Mouse (Mus musculus): ENCODE results near the gene Zc3hav1l. TPM values are rescaled to one million over a fixed set of nuclear protein-coding genes. Genes with fewer than 3 reads are reported as not detected.

The Zc3hav1l gene
- polyA plus RNA-seq (2016; fragmentation: Nextera tagmentation; extraction: Ambion mirVana) = 15.7 and 19.6 TPM in 2 replicates

DNA sequence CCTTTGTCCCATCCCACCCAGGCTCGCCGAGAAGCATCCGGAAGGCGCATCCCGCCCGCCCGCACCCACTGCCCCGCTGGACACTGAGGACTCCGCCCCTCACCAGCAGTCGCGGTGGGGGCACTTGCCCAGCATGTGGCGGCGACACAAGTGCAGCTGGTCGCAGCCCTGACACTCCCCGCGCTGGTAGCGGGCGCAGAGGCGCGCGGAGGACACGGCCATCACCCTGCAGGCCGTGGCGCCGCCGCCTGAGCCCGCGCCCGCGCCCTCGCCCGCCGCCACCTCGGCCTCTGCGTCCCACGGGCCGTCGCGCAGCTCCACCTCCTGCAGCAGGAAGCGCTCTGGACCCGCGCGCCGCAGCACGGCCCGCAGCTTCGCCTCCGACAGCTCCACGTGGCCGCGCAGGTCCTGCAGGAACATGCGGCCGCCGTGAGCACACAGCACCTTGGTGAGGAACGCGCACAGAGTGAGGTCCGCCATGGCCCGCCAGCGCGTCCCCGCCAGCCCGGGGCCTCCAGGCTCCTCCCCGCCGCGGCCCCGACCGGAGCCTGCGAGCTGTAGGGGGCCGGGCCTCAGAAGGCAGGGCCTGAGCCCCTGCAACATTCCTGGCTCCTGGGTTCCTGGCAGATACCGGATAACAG, at the start of gene Zc3hav1l:
Gene Zc3hav1l, minus strand, starts transcription at position 499 of the 641 bp plus-strand sequence.
- Histone ChIP-seq H3K4me3 (replicated peaks) (peak within 1 kb of the TSS; percentile 90), H3K4me2 (peak within 1 kb of the TSS; percentile 64), H3K9ac (replicated peaks) (peak within 1 kb of the TSS; percentile 99), H3K27ac (peak within 1 kb of the TSS; percentile 99), H3K36me3 (peaks cover 34% of the 10 kb centered on the region), H3K27me3 (no peaks in the 10 kb centered on the region), H3K4me1 (replicated peaks) (peaks cover 12% of the 10 kb centered on the region), H3K9me3 (peaks cover 1% of the 10 kb centered on the region; the same call in 1 of the 2 replicates)
- under 1% methylated on average over 70 of the region's 70 CpGs for WGBS
- peak; percentile 96 for ATAC-seq (ENCODE audit: insufficient number of reproducible peaks, insufficient read depth, low FRiP score, low TSS enrichment, low read depth)

DNA sequence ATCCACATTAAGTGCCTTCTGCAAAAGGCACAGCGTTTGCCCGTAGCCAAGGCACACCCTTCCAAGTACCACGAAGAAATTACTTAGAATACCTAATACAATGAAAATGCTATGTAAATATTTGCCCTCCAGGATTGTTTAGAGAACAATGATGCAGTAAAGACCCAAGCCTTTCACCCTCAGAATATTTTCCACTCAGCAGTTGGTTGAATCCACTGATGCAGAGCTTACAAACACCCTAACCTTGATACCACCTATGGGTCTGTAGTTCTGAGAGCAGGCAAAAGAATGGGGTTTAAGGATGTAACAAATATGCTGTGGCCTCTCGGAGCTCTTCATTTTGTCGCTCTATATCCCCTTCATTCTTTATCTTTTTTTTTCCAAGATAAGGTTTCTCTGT, 48.8 kb upstream of the Zc3hav1l start:
- H3K4me2 ChIP-seq = no peak overlapping the region
- no peak overlapping the region for H3K9ac ChIP-seq (replicated peaks)
- no peak overlapping the region for H3K27ac ChIP-seq
- H3K36me3 ChIP-seq = no peaks in the 10 kb centered on the region
- no peak overlapping the region for H3K4me3 ChIP-seq (replicated peaks)
- no peak for ATAC-seq (ENCODE audit: insufficient number of reproducible peaks, insufficient read depth, low FRiP score, low TSS enrichment, low read depth)
- WGBS = 84% methylated on average over 5 of the region's 5 CpGs
- H3K27me3 ChIP-seq = peaks cover 23% of the 10 kb centered on the region
- H3K4me1 ChIP-seq (replicated peaks) = no peaks in the 10 kb centered on the region
- no peaks in the 10 kb centered on the region for H3K9me3 ChIP-seq

DNA sequence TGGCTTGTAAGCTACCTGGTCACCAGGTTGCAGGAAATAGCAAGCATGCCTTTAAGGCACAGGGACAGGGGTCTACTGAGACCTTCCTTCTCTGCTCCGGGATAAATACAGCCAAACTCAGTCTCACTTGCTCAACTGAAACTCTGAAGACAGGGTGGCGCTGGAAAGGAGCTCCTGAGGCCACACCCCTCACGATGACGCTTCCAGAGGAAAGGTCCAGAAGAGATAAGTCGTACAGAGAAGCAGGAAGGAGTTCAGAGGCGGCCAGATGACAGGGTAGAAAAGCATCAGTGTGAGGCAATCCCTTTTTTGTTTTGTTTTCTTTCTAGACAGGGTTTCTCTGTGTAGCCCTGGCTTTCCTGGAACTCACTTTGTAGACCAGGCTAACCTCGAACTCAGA, 46.7 kb upstream of the Zc3hav1l start:
- WGBS = 55% methylated on average over 7 of the region's 7 CpGs
- peaks cover 6% of the 10 kb centered on the region for H3K27me3 ChIP-seq
- no peak overlapping the region for H3K4me2 ChIP-seq
- no peaks in the 10 kb centered on the region for H3K36me3 ChIP-seq
- no peaks in the 10 kb centered on the region for H3K4me1 ChIP-seq (replicated peaks)
- H3K9me3 ChIP-seq = no peaks in the 10 kb centered on the region
- no peak overlapping the region for H3K4me3 ChIP-seq (replicated peaks)
- ATAC-seq (ENCODE audit: insufficient number of reproducible peaks, insufficient read depth, low FRiP score, low TSS enrichment, low read depth) = no peak
- H3K9ac ChIP-seq (replicated peaks) = no peak overlapping the region
- H3K27ac ChIP-seq = no peak overlapping the region

GRCm38 (mm10) chr6:38344006-38344670, 45.1 kb upstream of the Zc3hav1l start:
- ATAC-seq (ENCODE audit: insufficient number of reproducible peaks, insufficient read depth, low FRiP score, low TSS enrichment, low read depth) = no peak
- Histone ChIP-seq H3K27ac (no peak overlapping the region), H3K9me3 (no peaks in the 10 kb centered on the region), H3K36me3 (no peaks in the 10 kb centered on the region), H3K9ac (replicated peaks) (no peak overlapping the region), H3K4me3 (replicated peaks) (no peak overlapping the region), H3K4me1 (replicated peaks) (no peaks in the 10 kb centered on the region), H3K4me2 (no peak overlapping the region), H3K27me3 (no peaks in the 10 kb centered on the region)
- 80% methylated on average over 7 of the region's 7 CpGs for WGBS

DNA sequence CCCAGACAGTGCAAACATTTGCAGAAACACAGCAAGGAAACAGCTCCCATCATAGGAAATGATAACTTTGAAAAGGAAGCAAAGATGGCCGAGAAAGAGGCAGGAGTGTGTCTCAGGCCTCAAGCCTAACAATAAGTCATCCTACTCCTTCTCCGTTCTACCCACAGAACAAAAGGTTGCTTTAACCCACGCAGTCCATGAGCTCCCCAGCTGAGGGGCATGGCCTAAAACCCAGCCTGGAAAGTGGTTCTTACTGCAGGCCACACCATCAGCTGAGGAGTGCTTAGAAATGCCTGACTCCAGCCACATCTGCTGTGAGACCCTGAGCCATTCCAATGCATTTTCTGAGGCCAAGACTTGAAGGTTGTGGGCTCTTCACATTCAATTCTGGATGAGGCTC, 44.5 kb upstream of the Zc3hav1l start:
- no peak overlapping the region for H3K27ac ChIP-seq
- 70% methylated on average over 3 of the region's 3 CpGs for WGBS
- H3K4me1 ChIP-seq (replicated peaks) = no peaks in the 10 kb centered on the region
- no peak for ATAC-seq (ENCODE audit: insufficient number of reproducible peaks, insufficient read depth, low FRiP score, low TSS enrichment, low read depth)
- no peak overlapping the region for H3K4me3 ChIP-seq (replicated peaks)
- no peaks in the 10 kb centered on the region for H3K27me3 ChIP-seq
- no peaks in the 10 kb centered on the region for H3K9me3 ChIP-seq
- H3K36me3 ChIP-seq = no peaks in the 10 kb centered on the region
- H3K4me2 ChIP-seq = no peak overlapping the region
- H3K9ac ChIP-seq (replicated peaks) = no peak overlapping the region

GRCm38 (mm10) chr6:38342666-38342992, 43.6 kb upstream of the Zc3hav1l start:
- H3K36me3 ChIP-seq = no peaks in the 10 kb centered on the region
- ATAC-seq (ENCODE audit: insufficient number of reproducible peaks, insufficient read depth, low FRiP score, low TSS enrichment, low read depth) = no peak
- no peak overlapping the region for H3K27ac ChIP-seq
- H3K4me1 ChIP-seq (replicated peaks) = no peaks in the 10 kb centered on the region
- no peak overlapping the region for H3K4me2 ChIP-seq
- no peak overlapping the region for H3K4me3 ChIP-seq (replicated peaks)
- no peaks in the 10 kb centered on the region for H3K9me3 ChIP-seq
- WGBS = 67% methylated on average over 8 of the region's 8 CpGs
- H3K27me3 ChIP-seq = no peaks in the 10 kb centered on the region
- no peak overlapping the region for H3K9ac ChIP-seq (replicated peaks)

GRCm38 (mm10) chr6:38341751-38342665, 42.9 kb upstream of the Zc3hav1l start:
- Histone ChIP-seq H3K9ac (replicated peaks) (no peak overlapping the region), H3K4me3 (replicated peaks) (no peak overlapping the region), H3K27me3 (no peaks in the 10 kb centered on the region), H3K9me3 (no peaks in the 10 kb centered on the region), H3K27ac (no peak overlapping the region), H3K4me2 (no peak overlapping the region), H3K36me3 (no peaks in the 10 kb centered on the region), H3K4me1 (replicated peaks) (no peaks in the 10 kb centered on the region)
- 63% methylated on average over 11 of the region's 11 CpGs for WGBS
- ATAC-seq (ENCODE audit: insufficient number of reproducible peaks, insufficient read depth, low FRiP score, low TSS enrichment, low read depth) = no peak

GRCm38 (mm10) chr6:38339078-38339477, 40.0 kb upstream of the Zc3hav1l start:
- H3K4me1 ChIP-seq (replicated peaks) = no peaks in the 10 kb centered on the region
- WGBS = 75% methylated on average over 2 of the region's 2 CpGs
- no peak overlapping the region for H3K27ac ChIP-seq
- no peak overlapping the region for H3K9ac ChIP-seq (replicated peaks)
- ATAC-seq (ENCODE audit: insufficient number of reproducible peaks, insufficient read depth, low FRiP score, low TSS enrichment, low read depth) = no peak
- no peak overlapping the region for H3K4me2 ChIP-seq
- H3K27me3 ChIP-seq = no peaks in the 10 kb centered on the region
- no peaks in the 10 kb centered on the region for H3K9me3 ChIP-seq
- H3K36me3 ChIP-seq = no peaks in the 10 kb centered on the region
- H3K4me3 ChIP-seq (replicated peaks) = no peak overlapping the region

- Histone ChIP-seq H3K36me3 (no peaks in the 10 kb centered on the region), H3K27me3 (no peaks in the 10 kb centered on the region), H3K4me1 (replicated peaks) (no peaks in the 10 kb centered on the region), H3K9ac (replicated peaks) (no peak overlapping the region), H3K9me3 (no peaks in the 10 kb centered on the region), H3K4me3 (replicated peaks) (no peak overlapping the region), H3K4me2 (no peak overlapping the region), H3K27ac (no peak overlapping the region)
- 81% methylated on average over 6 of the region's 6 CpGs for WGBS
- ATAC-seq (ENCODE audit: insufficient number of reproducible peaks, insufficient read depth, low FRiP score, low TSS enrichment, low read depth) = no peak
Measured at GRCm38 (mm10) chr6:38337951-38338350, 38.9 kb upstream of the Zc3hav1l start.

DNA sequence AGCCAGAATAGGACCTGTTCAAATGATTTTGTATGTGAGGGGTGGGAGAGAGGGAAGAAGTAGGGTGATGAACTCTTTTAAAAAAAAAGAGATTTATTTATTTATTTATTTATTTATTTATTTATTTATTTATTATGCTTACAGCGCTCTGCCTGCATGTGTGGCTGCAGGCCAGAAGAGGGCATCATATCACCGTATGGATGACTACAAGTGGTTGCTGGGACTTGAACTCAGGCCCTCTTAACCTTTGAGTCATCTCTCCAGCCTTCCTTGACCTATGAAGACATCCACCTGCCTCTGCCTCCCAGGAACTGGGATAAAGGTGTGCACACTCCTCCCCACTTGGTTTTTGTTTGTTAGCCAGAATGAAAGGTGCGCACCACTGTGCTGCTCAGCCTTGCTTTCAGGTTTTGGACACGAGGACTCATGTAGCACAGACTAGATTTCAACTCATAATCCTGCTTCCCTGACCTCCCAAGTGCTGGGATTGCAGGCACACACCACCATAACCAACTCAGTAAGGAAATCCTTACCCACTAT, 38.2 kb upstream of the Zc3hav1l start:
- no peak overlapping the region for H3K27ac ChIP-seq
- no peak for ATAC-seq (ENCODE audit: insufficient number of reproducible peaks, insufficient read depth, low FRiP score, low TSS enrichment, low read depth)
- H3K4me1 ChIP-seq (replicated peaks) = no peaks in the 10 kb centered on the region
- no peaks in the 10 kb centered on the region for H3K9me3 ChIP-seq
- no peak overlapping the region for H3K9ac ChIP-seq (replicated peaks)
- no peaks in the 10 kb centered on the region for H3K36me3 ChIP-seq
- H3K4me3 ChIP-seq (replicated peaks) = no peak overlapping the region
- no peaks in the 10 kb centered on the region for H3K27me3 ChIP-seq
- no peak overlapping the region for H3K4me2 ChIP-seq
- WGBS = 85% methylated on average over 4 of the region's 4 CpGs

GRCm38 (mm10) chr6:38335264-38335663, 36.2 kb upstream of the Zc3hav1l start:
- no peak overlapping the region for H3K9ac ChIP-seq (replicated peaks)
- H3K27me3 ChIP-seq = no peaks in the 10 kb centered on the region
- ATAC-seq (ENCODE audit: insufficient number of reproducible peaks, insufficient read depth, low FRiP score, low TSS enrichment, low read depth) = no peak
- WGBS = 77% methylated on average over 6 of the region's 6 CpGs
- no peaks in the 10 kb centered on the region for H3K36me3 ChIP-seq
- H3K27ac ChIP-seq = no peak overlapping the region
- no peak overlapping the region for H3K4me2 ChIP-seq
- no peak overlapping the region for H3K4me3 ChIP-seq (replicated peaks)
- H3K9me3 ChIP-seq = no peaks in the 10 kb centered on the region
- H3K4me1 ChIP-seq (replicated peaks) = no peaks in the 10 kb centered on the region

All from limb, embryonic 12.5 days (tissue).